Mouse (Mus musculus): ENCODE measurements around the gene Prkce. TPM values are rescaled to one million over a fixed set of nuclear protein-coding genes. Genes with fewer than 3 reads are reported as not detected.

The Prkce gene
- polyA plus RNA-seq, 1 experiment from 2014 or later = 5.2 TPM

- Histone ChIP-seq H3K36me3 (ENCODE audit: control insufficient read depth, insufficient read depth) (no peaks in the 10 kb centered on the region), H3K9me3 (ENCODE audit: control insufficient read depth) (no peaks in the 10 kb centered on the region), H3K4me1 (replicated peaks; ENCODE audit: control insufficient read depth, insufficient read depth, low read length) (no peaks in the 10 kb centered on the region), H3K4me3 (ENCODE audit: low read depth, low read length) (no peak overlapping the region), H3K9ac (ENCODE audit: low read depth, low read length) (no peak overlapping the region), H3K27me3 (replicated peaks; ENCODE audit: control insufficient read depth, insufficient read depth, low read length) (no peaks in the 10 kb centered on the region), H3K27ac (ENCODE audit: low read depth, low read length) (no peak overlapping the region), H3K4me2 (replicated peaks; ENCODE audit: low read depth) (no peak overlapping the region)
- no peak for TF ChIP-seq CTCF (IDR thresholded peaks at IDR 0.05; ENCODE audit: low read depth)
- WGBS = 88% methylated on average over 4 of the region's 4 CpGs
- no peak for ATAC-seq
Observed at GRCm38 (mm10) chr17:86422023-86422422, 254.4 kb downstream of the Prkce start.

DNA sequence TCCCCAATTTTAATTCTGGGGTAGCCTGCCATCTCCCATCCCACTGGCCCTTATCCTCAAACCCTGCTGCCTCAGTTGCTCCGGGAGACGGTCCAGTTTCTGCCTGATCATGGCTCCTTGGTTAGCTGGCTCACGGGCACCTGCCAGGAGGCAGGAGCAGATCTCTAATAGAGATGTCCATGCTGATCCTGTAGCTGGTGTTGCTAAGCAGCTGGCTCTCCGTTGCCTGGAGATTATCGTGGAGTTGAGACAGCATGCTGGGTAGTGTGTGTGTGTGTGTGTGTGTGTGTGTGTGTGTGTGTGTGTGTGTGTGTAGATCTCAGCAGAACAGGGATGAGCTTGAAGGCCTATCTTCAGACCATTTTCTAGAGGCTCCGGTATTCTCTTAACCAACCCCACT, 262.3 kb downstream of the Prkce start:
- no peak for TF ChIP-seq CTCF (IDR thresholded peaks at IDR 0.05; ENCODE audit: low read depth)
- Histone ChIP-seq H3K4me1 (replicated peaks; ENCODE audit: control insufficient read depth, insufficient read depth, low read length) (no peaks in the 10 kb centered on the region), H3K4me3 (ENCODE audit: low read depth, low read length) (no peak overlapping the region), H3K9me3 (ENCODE audit: control insufficient read depth) (no peaks in the 10 kb centered on the region), H3K27ac (ENCODE audit: low read depth, low read length) (no peak overlapping the region), H3K36me3 (ENCODE audit: control insufficient read depth, insufficient read depth) (no peaks in the 10 kb centered on the region), H3K9ac (ENCODE audit: low read depth, low read length) (no peak overlapping the region), H3K4me2 (replicated peaks; ENCODE audit: low read depth) (no peak overlapping the region), H3K27me3 (replicated peaks; ENCODE audit: control insufficient read depth, insufficient read depth, low read length) (no peaks in the 10 kb centered on the region)
- ATAC-seq = no peak
- WGBS = 59% methylated on average over 6 of the region's 6 CpGs

DNA sequence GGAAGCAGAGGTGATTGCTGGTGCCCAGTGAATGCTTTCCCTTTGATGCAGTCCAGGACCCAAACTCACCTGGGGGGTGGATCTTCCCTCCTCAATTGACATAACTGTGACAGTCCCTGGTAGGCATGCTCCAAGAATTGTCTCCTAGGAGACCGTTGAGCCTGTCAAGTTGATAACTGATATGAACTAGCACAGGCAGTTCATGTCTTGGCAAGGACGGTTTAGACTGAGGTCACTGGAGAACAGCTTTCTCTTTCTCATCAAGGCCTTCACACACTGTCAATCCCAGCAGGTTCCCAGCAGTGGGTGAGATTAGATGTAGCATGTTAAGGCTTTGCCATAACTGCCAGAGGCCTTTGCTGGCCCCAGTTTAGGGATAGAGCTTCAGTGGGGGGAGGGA, 265.5 kb downstream of the Prkce start:
- H3K4me2 ChIP-seq (replicated peaks; ENCODE audit: low read depth) = no peak overlapping the region
- no peak overlapping the region for H3K27ac ChIP-seq (ENCODE audit: low read depth, low read length)
- peaks cover 11% of the 10 kb centered on the region; the same call in 1 of the 2 replicates for H3K4me1 ChIP-seq (replicated peaks; ENCODE audit: control insufficient read depth, insufficient read depth, low read length)
- H3K4me3 ChIP-seq (ENCODE audit: low read depth, low read length) = no peak overlapping the region
- H3K9me3 ChIP-seq (ENCODE audit: control insufficient read depth) = no peaks in the 10 kb centered on the region
- ATAC-seq = no peak
- H3K27me3 ChIP-seq (replicated peaks; ENCODE audit: control insufficient read depth, insufficient read depth, low read length) = no peaks in the 10 kb centered on the region
- WGBS = 62% methylated on average over 2 of the region's 2 CpGs
- TF ChIP-seq CTCF (IDR thresholded peaks at IDR 0.05; ENCODE audit: low read depth) = no peak
- H3K9ac ChIP-seq (ENCODE audit: low read depth, low read length) = no peak overlapping the region
- no peaks in the 10 kb centered on the region for H3K36me3 ChIP-seq (ENCODE audit: control insufficient read depth, insufficient read depth)

- no peak overlapping the region for H3K9ac ChIP-seq (ENCODE audit: low read depth, low read length)
- H3K9me3 ChIP-seq (ENCODE audit: control insufficient read depth) = no peaks in the 10 kb centered on the region
- ATAC-seq = no peak
- H3K27me3 ChIP-seq (replicated peaks; ENCODE audit: control insufficient read depth, insufficient read depth, low read length) = no peaks in the 10 kb centered on the region
- H3K27ac ChIP-seq (ENCODE audit: low read depth, low read length) = no peak overlapping the region
- H3K36me3 ChIP-seq (ENCODE audit: control insufficient read depth, insufficient read depth) = no peaks in the 10 kb centered on the region
- no peak overlapping the region for H3K4me3 ChIP-seq (ENCODE audit: low read depth, low read length)
- 93% methylated on average over 11 of the region's 11 CpGs for WGBS
- peaks cover 14% of the 10 kb centered on the region; the same call in 1 of the 2 replicates for H3K4me1 ChIP-seq (replicated peaks; ENCODE audit: control insufficient read depth, insufficient read depth, low read length)
- H3K4me2 ChIP-seq (replicated peaks; ENCODE audit: low read depth) = no peak overlapping the region
- no peak for TF ChIP-seq CTCF (IDR thresholded peaks at IDR 0.05; ENCODE audit: low read depth)
Observed at GRCm38 (mm10) chr17:86433813-86434212, 266.2 kb downstream of the Prkce start.

DNA sequence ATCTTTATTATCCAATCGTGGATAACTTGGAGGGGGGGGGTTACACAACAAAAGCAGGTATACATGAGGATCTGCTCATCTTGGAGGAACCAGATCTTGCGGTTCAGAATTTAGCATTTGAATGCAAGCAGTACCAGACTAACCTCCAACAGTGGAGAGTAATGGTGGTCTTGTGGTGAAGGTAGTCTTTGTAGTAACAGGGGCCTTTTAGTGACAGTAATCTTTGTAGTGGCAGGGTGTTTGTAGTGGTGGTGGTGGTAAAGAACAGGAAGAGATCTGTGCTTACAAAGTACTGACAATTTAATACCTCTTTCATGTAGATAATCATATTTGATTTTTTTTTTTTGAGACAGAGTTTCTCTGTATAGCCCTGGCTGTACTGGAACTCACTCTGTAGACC, 267.2 kb downstream of the Prkce start:
- Histone ChIP-seq H3K4me3 (ENCODE audit: low read depth, low read length) (no peak overlapping the region), H3K36me3 (ENCODE audit: control insufficient read depth, insufficient read depth) (no peaks in the 10 kb centered on the region), H3K4me1 (replicated peaks; ENCODE audit: control insufficient read depth, insufficient read depth, low read length) (peaks cover 14% of the 10 kb centered on the region), H3K4me2 (replicated peaks; ENCODE audit: low read depth) (no peak overlapping the region), H3K27me3 (replicated peaks; ENCODE audit: control insufficient read depth, insufficient read depth, low read length) (no peaks in the 10 kb centered on the region), H3K9ac (ENCODE audit: low read depth, low read length) (no peak overlapping the region), H3K9me3 (ENCODE audit: control insufficient read depth) (no peaks in the 10 kb centered on the region), H3K27ac (ENCODE audit: low read depth, low read length) (no peak overlapping the region)
- TF ChIP-seq CTCF (IDR thresholded peaks at IDR 0.05; ENCODE audit: low read depth) = no peak
- WGBS = 67% methylated on average over 2 of the region's 2 CpGs
- no peak for ATAC-seq

DNA sequence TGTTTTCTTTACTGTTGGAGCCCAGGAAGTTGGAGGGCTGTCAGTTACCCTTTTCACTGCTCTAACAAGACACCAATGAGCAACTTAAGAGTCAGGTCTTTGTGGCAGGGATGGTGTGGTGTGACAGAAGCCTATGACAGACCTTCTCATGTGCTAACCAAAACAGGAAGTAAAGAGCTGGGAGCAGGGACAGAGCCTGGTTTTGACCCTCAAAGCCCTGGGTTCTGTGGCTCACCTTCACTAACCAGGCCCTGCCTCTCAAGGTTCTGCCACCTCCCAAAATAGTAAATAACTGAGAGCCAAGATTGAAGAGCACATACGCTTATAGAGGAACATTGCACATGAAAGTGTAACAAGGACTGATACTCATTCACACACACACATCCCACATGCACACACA, 268.0 kb downstream of the Prkce start:
- no peak for ATAC-seq
- Histone ChIP-seq H3K27ac (ENCODE audit: low read depth, low read length) (no peak overlapping the region), H3K9me3 (ENCODE audit: control insufficient read depth) (no peaks in the 10 kb centered on the region), H3K4me3 (ENCODE audit: low read depth, low read length) (no peak overlapping the region), H3K4me2 (replicated peaks; ENCODE audit: low read depth) (no peak overlapping the region), H3K27me3 (replicated peaks; ENCODE audit: control insufficient read depth, insufficient read depth, low read length) (no peaks in the 10 kb centered on the region), H3K4me1 (replicated peaks; ENCODE audit: control insufficient read depth, insufficient read depth, low read length) (peaks cover 14% of the 10 kb centered on the region), H3K36me3 (ENCODE audit: control insufficient read depth, insufficient read depth) (no peaks in the 10 kb centered on the region), H3K9ac (ENCODE audit: low read depth, low read length) (no peak overlapping the region)
- 100% methylated on average over 1 of the region's 1 CpGs for WGBS
- no peak for TF ChIP-seq CTCF (IDR thresholded peaks at IDR 0.05; ENCODE audit: low read depth)

DNA sequence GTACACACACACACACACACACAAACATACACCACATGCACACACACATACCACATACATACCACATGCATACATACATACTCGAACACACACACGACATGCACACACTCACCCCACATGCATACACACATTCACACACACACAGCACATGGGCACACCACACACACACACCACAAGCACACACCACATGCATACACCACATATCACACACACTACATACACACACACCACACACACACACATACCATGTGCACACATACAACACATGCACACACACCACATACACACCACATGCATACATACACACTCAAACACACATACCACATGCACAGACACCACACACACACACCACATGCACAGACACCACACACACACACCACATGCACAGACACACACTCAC, 268.4 kb downstream of the Prkce start:
- 95% methylated on average over 2 of the region's 2 CpGs for WGBS
- Histone ChIP-seq H3K4me1 (replicated peaks; ENCODE audit: control insufficient read depth, insufficient read depth, low read length) (peaks cover 14% of the 10 kb centered on the region), H3K4me2 (replicated peaks; ENCODE audit: low read depth) (no peak overlapping the region)

More for the DNA sequence above, 268.4 kb downstream of the Prkce start:
- no peak for TF ChIP-seq CTCF (IDR thresholded peaks at IDR 0.05; ENCODE audit: low read depth)
- ATAC-seq = no peak
- H3K9ac ChIP-seq (ENCODE audit: low read depth, low read length) = no peak overlapping the region
- H3K27me3 ChIP-seq (replicated peaks; ENCODE audit: control insufficient read depth, insufficient read depth, low read length) = no peaks in the 10 kb centered on the region
- H3K4me3 ChIP-seq (ENCODE audit: low read depth, low read length) = no peak overlapping the region
- no peaks in the 10 kb centered on the region for H3K36me3 ChIP-seq (ENCODE audit: control insufficient read depth, insufficient read depth)
- H3K9me3 ChIP-seq (ENCODE audit: control insufficient read depth) = no peaks in the 10 kb centered on the region
- H3K27ac ChIP-seq (ENCODE audit: low read depth, low read length) = no peak overlapping the region
